Mouse (Mus musculus) intestine, postnatal 0 days (tissue): ENCODE measurements around the gene Klk10. TPM values are rescaled to one million over a fixed set of nuclear protein-coding genes. Genes with fewer than 3 reads are reported as not detected.

ENCODE experiments used
- ATAC-seq: fragments of 200-750 bp; cut with Nextera tagmentation; 2 replicates; pipeline ENCODE4 v1.8.0; 2017; ENCODE audit warnings: mild to moderate bottlenecking, moderate TSS enrichment, moderate library complexity
- H3K27ac ChIP-seq: fragments of 300-500 bp; sonication (generic); 2 replicates; pipeline ENCODE4 v1.5.1; 2014; ENCODE audit warnings: mild to moderate bottlenecking, low read depth, low read length, moderate library complexity
- H3K27me3 ChIP-seq: fragments of 300-500 bp; sonication (generic); replicated peaks from 2 replicates; pipeline ENCODE4 v1.6.1; 2014; ENCODE audit warnings: low read length, mixed read lengths; ENCODE audit not compliant: control insufficient read depth, insufficient read depth
- H3K36me3 ChIP-seq: fragments of 300-500 bp; sonication (generic); 2 replicates; pipeline ENCODE4 v1.6.1; 2014; ENCODE audit warnings: mild to moderate bottlenecking, moderate library complexity; ENCODE audit not compliant: control insufficient read depth, insufficient read depth
- H3K4me1 ChIP-seq: fragments of 300-500 bp; sonication (generic); replicated peaks from 2 replicates; pipeline ENCODE4 v1.6.1; 2014; ENCODE audit warnings: antibody characterized with exemption, low read length, mixed read lengths; ENCODE audit not compliant: control insufficient read depth, insufficient read depth
- H3K4me2 ChIP-seq: fragments of 300-500 bp; sonication (generic); replicated peaks from 2 replicates; pipeline ENCODE4 v1.6.1; 2014; ENCODE audit warnings: low read depth, mild to moderate bottlenecking, moderate library complexity
- H3K4me3 ChIP-seq: fragments of 300-500 bp; sonication (generic); 2 replicates; pipeline ENCODE4 v1.5.1; 2014; ENCODE audit warnings: low read depth, low read length
- H3K9ac ChIP-seq: fragments of 300-500 bp; sonication (generic); 2 replicates; pipeline ENCODE4 v1.6.1; 2014; ENCODE audit warnings: mild to moderate bottlenecking, low read depth, low read length
- H3K9me3 ChIP-seq: fragments of 300-500 bp; sonication (generic); 2 replicates; pipeline ENCODE4 v1.6.1; 2016; ENCODE audit warnings: mixed run types; ENCODE audit not compliant: control insufficient read depth
- CTCF ChIP-seq: sonication (generic); IDR thresholded peaks from 2 replicates; pipeline ENCODE4 v1.5.1; 2016; ENCODE audit warnings: low read depth, mild to moderate bottlenecking, control low read depth, antibody characterized with exemption, moderate library complexity
- WGBS: fragments of 180-500 bp; shearing (Covaris S2); extraction: QIAGEN DNeasy Blood & Tissue Kit; methylation state at CpG from one replicate; pipeline ENCODE4 v1.1.7; 2014; 5-methylcytosine and 5-hydroxymethylcytosine counted together
- polyA plus RNA-seq: library from polyadenylated mRNA; unstranded; fragments of >200 nt; fragmentation: Nextera tagmentation; extraction: Ambion mirVana; gene quantifications from 2 replicates; pipeline ENCODE4 v1.2.1, GENCODE M21; 2015

Klk10 gene
- polyA plus RNA-seq, 1 experiment from 2014 or later = 0.33 TPM

DNA sequence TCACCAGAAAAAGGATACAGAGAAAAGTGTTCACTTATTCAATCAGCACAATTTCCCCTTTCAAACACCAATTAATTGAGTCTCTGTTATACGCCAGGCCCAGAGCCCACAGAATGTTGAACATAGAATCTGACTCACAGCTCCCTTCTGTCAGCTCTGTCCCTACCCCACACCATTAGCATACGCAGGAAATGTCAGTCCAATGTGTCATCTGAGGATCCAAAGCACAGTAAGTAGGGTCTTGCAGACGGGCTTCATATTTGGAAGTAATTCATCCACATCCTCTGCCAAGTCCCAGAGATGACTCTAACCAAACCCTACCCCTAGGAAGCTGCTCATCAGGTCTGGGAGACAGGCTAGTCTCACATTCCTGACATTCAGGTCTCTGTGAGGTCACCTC lies 7.3 kb downstream of the Klk10 start:
- no peaks in the 10 kb centered on the region for H3K9me3 ChIP-seq
- H3K9ac ChIP-seq = no peak overlapping the region
- no peak overlapping the region for H3K4me3 ChIP-seq
- WGBS = 69% methylated on average over 3 of the region's 3 CpGs
- H3K27me3 ChIP-seq = 0 out of 2 replicates have a peak, but pooled peaks cover under 1% of the 10 kb centered on the region
- H3K27ac ChIP-seq = no peak overlapping the region
- ATAC-seq = no peak
- H3K36me3 ChIP-seq = no peaks in the 10 kb centered on the region
- H3K4me2 ChIP-seq = no peak overlapping the region
- H3K4me1 ChIP-seq = no peaks in the 10 kb centered on the region
- no peak for TF ChIP-seq CTCF

DNA sequence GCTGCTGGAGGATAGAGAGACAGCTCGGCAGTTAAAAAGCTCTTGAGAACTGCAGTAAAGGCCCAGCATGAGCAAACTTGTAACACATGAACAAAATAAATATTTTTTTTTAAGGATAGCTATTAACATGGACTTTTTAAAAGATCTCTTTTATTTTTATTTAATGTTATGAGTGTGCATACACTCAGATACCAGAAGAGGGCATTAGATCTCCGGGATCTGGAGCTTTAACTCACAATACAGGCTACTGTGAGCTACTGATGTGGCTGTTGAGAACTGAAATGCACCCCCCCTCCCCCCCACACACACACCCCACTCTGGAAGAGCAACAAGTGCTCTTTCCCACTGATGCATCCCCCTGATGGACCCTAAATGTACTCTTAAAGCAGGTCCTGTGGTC lies 8.5 kb downstream of the Klk10 start:
- TF ChIP-seq CTCF = 0 out of 2 replicates have a peak, but pooled peaks have one; percentile 22
- Histone ChIP-seq H3K9me3 (no peaks in the 10 kb centered on the region), H3K4me1 (no peaks in the 10 kb centered on the region), H3K4me3 (no peak overlapping the region), H3K9ac (no peak overlapping the region), H3K36me3 (no peaks in the 10 kb centered on the region), H3K4me2 (no peak overlapping the region), H3K27ac (no peak overlapping the region), H3K27me3 (no peaks in the 10 kb centered on the region)
- ATAC-seq = no peak
- 58% methylated on average over 2 of the region's 2 CpGs for WGBS

- no peak for TF ChIP-seq CTCF
- Histone ChIP-seq H3K9ac (no peak within 1 kb of the TSS), H3K4me2 (no peak within 1 kb of the TSS), H3K27me3 (peaks cover 3% of the 10 kb centered on the region; the same call in 1 of the 2 replicates), H3K4me3 (no peak within 1 kb of the TSS), H3K9me3 (no peaks in the 10 kb centered on the region), H3K4me1 (no peaks in the 10 kb centered on the region), H3K36me3 (no peaks in the 10 kb centered on the region), H3K27ac (no peak within 1 kb of the TSS)
- WGBS = 79% methylated on average over 7 of the region's 7 CpGs
- no peak for ATAC-seq
Observed at GRCm38 (mm10) chr7:43791591-43791990, 10.8 kb downstream of the Klk10 start, which contains the start of gene Klk9. Gene Klk9, plus strand, starts transcription at chr7:43791891.

GRCm38 (mm10) chr7:43796355-43796754 lies 15.5 kb downstream of the Klk10 start:
- H3K4me2 ChIP-seq = peak overlapping the region; percentile 81
- no peak for ATAC-seq
- H3K4me3 ChIP-seq = peak overlapping the region; percentile 45
- TF ChIP-seq CTCF = no peak
- H3K9ac ChIP-seq = no peak overlapping the region
- 5% methylated on average over 8 of the region's 8 CpGs for WGBS
- H3K27me3 ChIP-seq = peaks cover 3% of the 10 kb centered on the region
- H3K27ac ChIP-seq = no peak overlapping the region
- H3K4me1 ChIP-seq = no peaks in the 10 kb centered on the region
- H3K9me3 ChIP-seq = no peaks in the 10 kb centered on the region
- H3K36me3 ChIP-seq = no peaks in the 10 kb centered on the region

DNA sequence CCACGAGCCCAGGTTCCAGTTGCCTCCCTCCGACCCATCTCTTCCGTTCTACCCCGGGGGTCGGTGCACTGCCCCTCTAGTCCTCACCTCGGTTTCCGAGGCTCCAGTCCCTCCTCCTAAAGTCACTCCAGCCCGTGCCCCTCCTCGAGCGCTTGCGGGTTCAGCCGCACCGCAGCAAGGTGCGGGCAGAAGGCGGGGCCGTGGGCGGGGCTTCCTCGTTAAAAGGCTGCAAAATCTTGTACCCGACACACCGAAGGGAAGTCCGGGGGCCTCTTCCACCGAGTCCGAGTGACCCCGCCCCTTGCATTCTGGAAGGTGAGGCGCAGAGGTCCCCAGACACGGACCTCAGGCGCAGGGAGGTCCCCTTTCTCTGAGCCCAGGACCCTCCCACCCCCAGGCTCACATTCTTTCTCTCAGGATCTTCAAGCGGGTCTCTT lies 16.5 kb downstream of the Klk10 start, which contains the start of gene Klk8:
Gene Klk8, plus strand, starts transcription at position 245 of the 437 bp plus-strand sequence.
- TF ChIP-seq CTCF = no peak
- under 1% methylated on average over 28 of the region's 28 CpGs for whole genome bisulfite sequencing
- Histone ChIP-seq H3K4me3 (peak within 1 kb of the TSS; percentile 45), H3K27me3 (peaks cover 3% of the 10 kb centered on the region), H3K4me2 (peak within 1 kb of the TSS; percentile 81), H3K36me3 (no peaks in the 10 kb centered on the region), H3K9me3 (no peaks in the 10 kb centered on the region), H3K9ac (no peak within 1 kb of the TSS), H3K27ac (no peak within 1 kb of the TSS), H3K4me1 (no peaks in the 10 kb centered on the region)
- ATAC-seq = 0 out of 2 replicates have a peak, but pooled peaks have one; percentile 33

- Histone ChIP-seq H3K4me3 (peak overlapping the region; percentile 45), H3K4me2 (peak overlapping the region; percentile 81), H3K36me3 (no peaks in the 10 kb centered on the region), H3K9me3 (no peaks in the 10 kb centered on the region), H3K27me3 (peaks cover 3% of the 10 kb centered on the region), H3K27ac (no peak overlapping the region), H3K9ac (no peak overlapping the region), H3K4me1 (no peaks in the 10 kb centered on the region)
- TF ChIP-seq CTCF = no peak
- 40% methylated on average over 13 of the region's 13 CpGs for WGBS
- no peak for ATAC-seq
Observed at GRCm38 (mm10) chr7:43797844-43798462, 17.1 kb downstream of the Klk10 start.
